Mouse (Mus musculus) G1E (cell line): ENCODE results near the gene Ubap2.

Experiments
- CTCF ChIP-seq: IDR thresholded peaks from 2 replicates; pipeline ENCODE4 v1.5.1; 2012; ENCODE audit warnings: low read depth, low read length, inconsistent platforms, mixed read lengths
- GATA1 ChIP-seq: IDR thresholded peaks from 2 replicates; pipeline ENCODE4 v1.6.1; 2012; ENCODE audit warnings: borderline replicate concordance, low read length, inconsistent platforms, mixed read lengths
- GATA2 ChIP-seq: IDR thresholded peaks from 2 replicates; pipeline ENCODE4 v1.6.1; 2012; ENCODE audit warnings: low read depth, low read length, inconsistent platforms, borderline replicate concordance
- POLR2AphosphoS5 ChIP-seq: IDR thresholded peaks from 2 replicates; pipeline ENCODE4 v1.6.1; 2012; ENCODE audit warnings: low read depth, low read length, inconsistent platforms; ENCODE audit not compliant: insufficient replicate concordance
- TAL1 ChIP-seq: conservative IDR thresholded peaks from 2 replicates; pipeline ENCODE4 v1.6.1; 2012; ENCODE audit warnings: low read depth, low read length, inconsistent platforms, mixed read lengths

- TF ChIP-seq CTCF (no peak), GATA1 (no peak), POLR2AphosphoS5 (no peak), GATA2 (no peak), TAL1 (no peak)
Measured at GRCm38 (mm10) chr4:41192544-41193512, 82.1 kb downstream of the Ubap2 start.
